Mouse (Mus musculus) ovary, adult 2 months (tissue): Measurements from ENCODE around the gene Gnl1. TPM values are rescaled to one million over a fixed set of nuclear protein-coding genes. Genes with fewer than 3 reads are reported as not detected.

Experiments used
- polyA plus RNA-seq: library from polyadenylated mRNA; depleted of rRNA; stranded (reverse); fragments of >200 nt; gene quantifications from 2 replicates; pipeline ENCODE4 v1.2.3, GENCODE M21; 2012; rRNA removed

Gnl1 gene
- polyA plus RNA-seq, result 33.9 and 37.8 TPM in 2 replicates

DNA sequence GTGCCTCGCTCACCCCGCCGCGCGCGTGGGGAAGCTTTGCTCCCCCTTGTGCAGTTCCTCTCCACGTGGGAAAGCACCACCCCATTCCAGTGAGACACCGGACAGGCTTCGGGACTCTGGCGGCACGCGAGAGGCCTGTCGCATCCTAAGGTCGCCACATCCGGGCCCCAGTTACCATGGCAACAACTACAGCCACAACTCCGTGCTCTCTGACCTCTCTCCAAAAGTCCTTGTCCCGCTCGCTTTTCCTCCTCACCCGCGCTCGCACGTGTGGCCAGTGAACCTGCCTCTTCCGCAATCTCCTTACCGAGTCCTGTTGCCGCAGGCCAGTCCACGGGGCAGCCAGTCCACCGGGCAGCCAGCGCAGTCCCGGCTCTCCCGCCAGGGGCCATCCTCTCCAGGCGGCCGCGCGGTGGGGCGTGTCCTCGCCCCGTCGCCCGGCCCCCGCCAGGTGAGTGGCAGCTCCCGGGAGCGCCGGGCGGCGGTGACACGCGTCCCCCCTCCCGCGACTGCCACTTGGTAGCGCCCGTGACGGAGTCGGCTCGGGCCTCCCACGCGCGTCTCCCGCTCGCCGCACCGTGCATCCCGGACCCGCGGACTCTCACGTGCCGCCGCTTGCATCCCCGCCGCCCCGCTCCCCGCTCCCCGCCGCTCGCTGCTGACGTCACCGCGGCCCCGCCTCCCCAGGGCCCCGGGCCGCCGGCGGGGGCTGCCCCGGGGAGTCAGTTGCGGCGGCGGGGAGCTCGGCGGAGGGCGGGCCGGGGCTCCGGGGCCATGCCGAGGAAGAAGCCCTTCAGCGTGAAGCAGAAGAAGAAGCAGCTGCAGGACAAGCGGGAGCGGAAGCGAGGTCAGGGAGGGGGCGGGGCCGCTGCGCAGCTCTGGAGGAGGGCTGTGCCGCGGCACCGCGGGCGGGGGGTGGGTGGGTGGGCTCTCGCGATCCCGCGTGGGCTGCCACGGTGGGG, at the start of gene Gnl1, which contains the start of gene Prr3:
Gene Gnl1, plus strand, starts transcription at position 451 of the 962 bp plus-strand sequence.
Gene Prr3, minus strand, starts transcription at position 836 of the 962 bp plus-strand sequence.

DNA sequence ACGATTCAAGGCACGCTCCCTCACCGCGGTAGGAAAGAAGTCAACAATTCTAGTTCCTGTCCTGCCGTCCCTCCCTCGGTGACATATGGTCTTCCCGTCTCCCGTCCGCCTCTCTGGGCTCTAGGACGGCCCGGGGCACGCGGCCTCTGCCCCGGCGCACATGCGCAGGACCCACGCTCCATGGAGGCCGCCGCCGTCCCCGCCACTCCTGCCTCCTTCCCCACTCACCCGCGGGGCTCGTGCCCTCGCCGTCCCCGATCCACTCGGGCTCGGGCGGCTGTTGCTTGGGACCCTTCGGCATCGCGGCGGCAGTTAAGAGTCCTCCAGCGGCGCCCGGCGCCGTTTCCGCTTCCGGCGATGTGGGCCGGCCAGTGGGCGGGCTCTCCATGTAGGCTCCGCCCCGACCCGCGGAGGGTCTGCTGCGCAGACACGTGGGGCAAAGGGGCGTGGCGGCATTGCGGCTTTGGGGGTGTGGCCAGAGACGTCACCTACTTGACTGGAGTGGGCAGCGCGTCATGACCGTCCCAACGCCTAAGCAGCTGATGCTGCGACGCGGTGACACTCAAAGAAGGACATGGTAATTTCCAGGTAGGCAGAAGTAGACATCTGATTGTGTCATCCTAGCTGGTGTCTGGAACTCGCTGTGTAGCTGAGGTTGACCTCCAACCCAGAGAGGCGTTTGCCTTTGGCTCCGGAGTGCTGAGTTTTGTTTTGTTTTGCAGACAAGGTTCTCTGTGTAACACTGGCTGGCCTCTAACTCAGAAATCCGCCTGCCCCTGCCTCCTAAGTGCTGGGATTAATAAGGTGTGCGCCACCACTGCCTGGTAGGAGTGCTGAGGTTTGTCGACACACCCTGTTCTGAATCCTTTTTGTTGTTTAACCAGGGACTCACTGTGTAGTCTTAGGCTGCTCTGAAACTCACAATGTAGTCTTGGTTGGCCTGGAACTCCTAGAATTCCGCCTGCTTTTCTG, 9.9 kb upstream of the Gnl1 start, which contains the start of gene Abcf1:
Gene Abcf1, minus strand, starts transcription at position 344 of the 972 bp plus-strand sequence.

DNA sequence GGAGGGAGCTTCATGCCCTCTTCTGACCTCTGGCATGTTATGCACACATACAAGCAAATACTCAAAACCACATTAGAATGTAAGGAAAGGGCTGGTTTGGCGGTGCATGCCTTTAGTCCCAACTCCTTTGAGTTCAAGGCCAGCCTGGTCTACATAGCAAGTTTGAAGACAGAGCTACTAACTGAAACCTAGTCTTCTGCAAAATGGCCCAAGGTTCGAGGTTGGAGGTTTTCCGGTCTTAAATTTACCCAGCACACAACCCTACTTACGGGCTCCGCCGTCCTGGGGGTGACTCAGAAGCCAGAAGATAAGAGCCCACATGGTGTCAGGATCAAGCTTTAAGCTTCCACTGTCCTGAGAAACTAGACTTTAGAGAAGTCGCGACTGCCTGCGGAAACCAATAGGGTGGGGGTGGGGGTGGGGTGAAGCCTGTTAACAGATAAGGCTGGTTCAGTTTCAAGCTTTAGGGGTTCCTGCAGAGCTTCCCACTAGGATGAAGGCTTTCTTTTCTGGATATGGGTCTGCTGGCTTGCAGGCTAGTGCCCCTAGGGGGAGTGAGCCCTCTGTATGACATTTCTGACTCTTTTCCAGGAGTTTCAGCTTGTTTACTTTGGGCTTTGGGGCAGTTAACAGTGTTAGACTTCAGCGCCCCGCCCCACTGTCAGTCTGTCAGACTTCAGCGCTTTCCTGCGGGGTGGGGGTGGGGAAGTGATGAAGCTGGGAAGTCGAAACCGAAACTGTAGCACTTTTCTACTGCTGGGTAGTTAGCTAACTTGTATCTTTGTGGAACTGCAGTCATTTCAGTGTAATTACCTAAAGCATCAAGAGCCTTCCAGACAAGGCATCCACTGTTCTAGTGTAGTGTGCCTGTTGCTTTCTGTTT, 40.8 kb downstream of the Gnl1 start, which contains the start of gene H2-T24:
Gene H2-T24, minus strand, starts transcription at position 370 of the 883 bp plus-strand sequence.

DNA sequence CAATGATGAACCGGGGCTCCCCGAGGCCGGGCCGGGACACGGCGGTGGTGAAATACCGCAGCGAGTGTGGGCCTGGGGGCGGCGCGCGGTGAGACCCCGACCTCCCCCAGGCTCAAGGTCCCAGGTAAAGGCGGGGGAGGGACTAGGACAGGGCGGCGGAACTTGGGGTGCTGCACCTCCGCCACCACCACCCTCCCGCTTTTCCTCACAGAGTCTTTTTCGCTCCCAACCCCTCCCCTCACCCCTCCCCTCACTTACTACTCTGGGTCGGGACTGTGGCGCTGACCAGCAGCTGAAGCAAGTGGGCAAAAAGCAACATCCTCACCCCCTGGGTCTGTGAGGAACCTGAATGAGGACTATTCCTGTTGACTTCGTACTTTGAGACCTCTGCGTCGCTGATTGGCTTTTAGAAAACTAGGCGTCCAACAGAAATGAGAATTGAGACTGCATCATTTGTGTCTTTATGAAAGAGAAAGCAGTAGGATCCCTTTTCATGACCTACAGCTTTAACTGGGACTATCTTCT, 52.8 kb downstream of the Gnl1 start, which contains the start of gene H2-T23:
Gene H2-T23, minus strand, starts transcription at position 505 of the 525 bp plus-strand sequence.

Other genes with a start within 250 kb of the Gnl1 start
- 47.8 and 66.0 TPM in 2 replicates for gene Ier3, start 158.2 kb upstream of the Gnl1 start, polyA plus RNA-seq
- 78.1 and 82.9 TPM in 2 replicates for gene Flot1, start 156.6 kb upstream of the Gnl1 start, polyA plus RNA-seq
- gene Tubb5, start 141.5 kb upstream of the Gnl1 start, polyA plus RNA-seq, result 710 and 975 TPM in 2 replicates
- gene Mdc1, start 138.3 kb upstream of the Gnl1 start, polyA plus RNA-seq, result 8.5 and 10.1 TPM in 2 replicates
- 26.5 and 32.4 TPM in 2 replicates for gene Nrm, start 118.5 kb upstream of the Gnl1 start, polyA plus RNA-seq
- gene Ppp1r18, start 114.3 kb upstream of the Gnl1 start, polyA plus RNA-seq, result 41.5 and 48.5 TPM in 2 replicates
- gene Dhx16, start 100.0 kb upstream of the Gnl1 start, polyA plus RNA-seq, result 84.3 and 95.7 TPM in 2 replicates
- 43.5 and 45.4 TPM in 2 replicates for gene 2310061I04Rik, start 82.4 kb upstream of the Gnl1 start, polyA plus RNA-seq
- 124 and 129 TPM in 2 replicates for gene Atat1, start 69.8 kb upstream of the Gnl1 start, polyA plus RNA-seq
- 85.0 and 105 TPM in 2 replicates for gene Mrps18b, start 63.5 kb upstream of the Gnl1 start, polyA plus RNA-seq
- gene Ppp1r10, start 63.4 kb upstream of the Gnl1 start, polyA plus RNA-seq, result 41.0 and 47.6 TPM in 2 replicates
- gene Abcf1, start 10.1 kb upstream of the Gnl1 start, polyA plus RNA-seq, result 92.0 and 103 TPM in 2 replicates
- gene Prr3, start 385 bp downstream of the Gnl1 start, polyA plus RNA-seq, result 33.3 and 37.1 TPM in 2 replicates
- gene H2-T24, start 40.7 kb downstream of the Gnl1 start, polyA plus RNA-seq, result 0.67 and 2.2 TPM in 2 replicates
- 139 and 154 TPM in 2 replicates for gene H2-T23, start 53.0 kb downstream of the Gnl1 start, polyA plus RNA-seq
- gene H2-T22, start 62.9 kb downstream of the Gnl1 start, polyA plus RNA-seq, result 38.3 and 50.5 TPM in 2 replicates
- gene Gm6034, start 63.1 kb downstream of the Gnl1 start, polyA plus RNA-seq, result not detected in 2 replicates
- gene Gm11127, start 78.5 kb downstream of the Gnl1 start, polyA plus RNA-seq, result 0.26 and 0.37 TPM in 2 replicates
- 0.18 TPM in 1 of 2 replicates, not detected in the other for gene Gm19684, start 141.8 kb downstream of the Gnl1 start, polyA plus RNA-seq
- not detected in 2 replicates for gene Gm7030, start 149.6 kb downstream of the Gnl1 start, polyA plus RNA-seq
- gene Gm8909, start 188.7 kb downstream of the Gnl1 start, polyA plus RNA-seq, result 0.24 TPM in 1 of 2 replicates, not detected in the other
- 0.09 and 0.10 TPM in 2 replicates for gene H2-T3, start 210.4 kb downstream of the Gnl1 start, polyA plus RNA-seq